Mouse (Mus musculus) E14TG2a.4 (cell line): ENCODE results near the gene Lexm.

Experiments
- CTCF ChIP-seq: conservative IDR thresholded peaks from 2 replicates; pipeline ENCODE4 v1.5.1; 2014; ENCODE audit warnings: low read length
- POU5F1 ChIP-seq: IDR thresholded peaks from 2 replicates; pipeline ENCODE4 v1.6.1; 2014; ENCODE audit warnings: low read length, borderline replicate concordance

- no peak for TF ChIP-seq CTCF
- TF ChIP-seq POU5F1 = no peak
These were observed 5.0 kb upstream of the Lexm start, which contains the start of gene Ttc22 for GRCm38 (mm10) chr4:106622030-106622493.
